Mouse (Mus musculus) hindbrain, embryonic 16.5 days (tissue): ENCODE results near the gene Cpt1b. TPM values are rescaled to one million over a fixed set of nuclear protein-coding genes. Genes with fewer than 3 reads are reported as not detected.

Experiments used
- ATAC-seq: fragments of 200-750 bp; cut with Nextera tagmentation; 2 replicates; pipeline ENCODE4 v1.8.0; 2017; ENCODE audit warnings: moderate TSS enrichment, moderate library complexity
- H3K27ac ChIP-seq: fragments of 300-500 bp; sonication (generic); 2 replicates; pipeline ENCODE4 v1.5.1; 2014; ENCODE audit warnings: low read depth, mild to moderate bottlenecking, control low read depth, low read length, moderate library complexity
- H3K27me3 ChIP-seq: fragments of 300-500 bp; sonication (generic); replicated peaks from 2 replicates; pipeline ENCODE4 v1.6.1; 2014; ENCODE audit warnings: low read length; ENCODE audit not compliant: control insufficient read depth, insufficient read depth
- H3K36me3 ChIP-seq: fragments of 300-500 bp; sonication (generic); 2 replicates; pipeline ENCODE4 v1.6.1; 2014; ENCODE audit warnings: mild to moderate bottlenecking, low read length, moderate library complexity, mixed read lengths; ENCODE audit not compliant: control insufficient read depth, insufficient read depth
- H3K4me1 ChIP-seq: fragments of 300-500 bp; sonication (generic); 2 replicates; pipeline ENCODE4 v1.6.1; 2014; ENCODE audit warnings: low read depth, low read length; ENCODE audit not compliant: control insufficient read depth, insufficient read depth
- H3K4me2 ChIP-seq: fragments of 300-500 bp; sonication (generic); 2 replicates; pipeline ENCODE4 v1.6.1; 2014; ENCODE audit warnings: mild to moderate bottlenecking, low read length, control low read depth, moderate library complexity
- H3K4me3 ChIP-seq: fragments of 300-500 bp; sonication (generic); 2 replicates; pipeline ENCODE4 v1.5.1; 2014; ENCODE audit warnings: mild to moderate bottlenecking, low read length, control low read depth, moderate library complexity
- H3K9ac ChIP-seq: fragments of 300-500 bp; sonication (generic); 2 replicates; pipeline ENCODE4 v1.6.1; 2014; ENCODE audit warnings: low read depth, mild to moderate bottlenecking, control low read depth, low read length, moderate library complexity
- H3K9me3 ChIP-seq: fragments of 300-500 bp; sonication (generic); 2 replicates; pipeline ENCODE4 v1.6.1; 2014; ENCODE audit warnings: mild to moderate bottlenecking, low read length, moderate library complexity; ENCODE audit not compliant: control insufficient read depth
- WGBS: fragments of 180-500 bp; shearing (Covaris S2); extraction: QIAGEN DNeasy Blood & Tissue Kit; methylation state at CpG from one replicate; pipeline ENCODE4 v1.1.7; 2014; 5-methylcytosine and 5-hydroxymethylcytosine counted together
- polyA plus RNA-seq: library from polyadenylated mRNA; unstranded; fragments of >200 nt; fragmentation: Nextera tagmentation; extraction: Ambion mirVana; gene quantifications from 2 replicates; pipeline ENCODE4 v1.2.1, GENCODE M21; 2015

Gene Cpt1b
- polyA plus RNA-seq, 1 experiment from 2014 or later, result 0.60 TPM

DNA sequence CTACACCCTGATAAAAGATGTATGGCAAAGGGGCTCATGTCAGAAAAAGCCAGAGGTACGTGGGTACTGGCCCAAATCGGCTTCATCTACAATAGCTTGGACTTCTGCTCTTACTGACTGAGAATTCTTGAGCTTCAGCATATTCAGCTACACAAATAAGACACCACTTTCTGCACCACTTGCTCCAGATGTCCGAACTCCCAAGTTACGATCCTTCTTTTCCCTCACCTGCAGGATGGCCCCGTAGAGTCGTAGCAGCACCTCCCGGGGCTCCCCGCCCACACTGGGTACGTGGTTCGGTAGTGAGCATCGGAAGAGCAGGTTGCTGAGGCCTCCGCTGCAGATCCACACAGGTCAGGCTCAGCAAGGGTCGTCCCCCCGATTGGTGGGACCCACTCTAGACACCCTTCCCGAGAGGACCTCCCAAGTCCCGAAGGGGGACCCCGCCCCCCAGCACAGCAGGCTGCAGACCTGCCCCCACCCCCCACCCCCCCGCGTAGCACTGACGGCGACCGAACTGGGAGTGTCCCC lies 3.2 kb upstream of the Cpt1b start:
- Histone ChIP-seq H3K9ac (peak overlapping the region; percentile 88), H3K36me3 (peaks cover 14% of the 10 kb centered on the region), H3K9me3 (no peaks in the 10 kb centered on the region), H3K27ac (peak overlapping the region; percentile 92), H3K4me1 (peaks cover 11% of the 10 kb centered on the region), H3K4me2 (peak overlapping the region; percentile 95), H3K4me3 (peak overlapping the region; percentile 68), H3K27me3 (no peaks in the 10 kb centered on the region)
- ATAC-seq, result peak; percentile 51
- 5% methylated on average over 22 of the region's 22 CpGs for WGBS

DNA sequence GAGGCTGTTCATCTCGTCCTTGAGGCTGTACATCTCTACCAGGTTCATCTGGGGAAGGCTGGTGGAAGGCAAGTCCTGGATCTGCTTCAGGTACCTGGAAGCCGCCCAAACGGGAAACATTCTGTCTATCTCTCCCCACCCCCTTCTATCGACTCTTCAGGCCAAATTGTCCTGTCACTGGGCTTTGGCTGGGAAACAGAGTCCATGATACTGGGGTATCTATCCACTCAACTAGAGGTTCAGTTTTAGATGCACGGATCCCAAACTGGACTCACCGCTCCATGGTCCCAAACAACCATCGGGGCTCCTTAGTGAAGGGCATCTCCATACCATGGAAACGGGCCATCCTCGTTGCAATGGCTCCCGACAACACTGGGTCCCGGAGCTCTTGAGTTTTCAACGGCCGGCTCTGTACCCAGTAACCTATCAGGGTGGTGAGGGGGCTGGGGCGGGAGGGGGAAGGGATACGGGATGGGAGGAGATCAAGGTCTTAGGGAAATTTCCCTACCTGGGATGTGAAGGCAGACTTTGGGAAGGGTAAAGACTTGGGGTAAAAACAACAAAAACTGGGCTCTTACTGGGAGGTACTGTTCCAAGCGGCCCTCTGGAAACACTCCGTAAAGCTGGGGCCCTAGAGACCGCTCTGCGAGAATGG lies 2.6 kb upstream of the Cpt1b start:
- no peak for ATAC-seq
- Histone ChIP-seq H3K36me3 (peaks cover 14% of the 10 kb centered on the region), H3K4me3 (peak overlapping the region; percentile 68), H3K27ac (no peak overlapping the region; the same call in 1 of the 2 replicates), H3K4me2 (peak overlapping the region; percentile 95), H3K27me3 (no peaks in the 10 kb centered on the region), H3K9me3 (no peaks in the 10 kb centered on the region), H3K4me1 (peaks cover 11% of the 10 kb centered on the region), H3K9ac (peak overlapping the region; percentile 88)
- 84% methylated on average over 19 of the region's 19 CpGs for WGBS

- H3K4me3 ChIP-seq, result no peak overlapping the region
- H3K9me3 ChIP-seq, result no peaks in the 10 kb centered on the region
- no peak overlapping the region for H3K27ac ChIP-seq
- no peak for ATAC-seq
- no peak overlapping the region for H3K9ac ChIP-seq
- H3K4me1 ChIP-seq, result peaks cover 11% of the 10 kb centered on the region
- no peaks in the 10 kb centered on the region for H3K27me3 ChIP-seq
- H3K36me3 ChIP-seq, result peaks cover 14% of the 10 kb centered on the region
- no peak overlapping the region for H3K4me2 ChIP-seq
- WGBS, result 93% methylated on average over 10 of the region's 10 CpGs
Observed at GRCm38 (mm10) chr15:89426716-89427115, 1.1 kb upstream of the Cpt1b start.

- peaks cover 18% of the 10 kb centered on the region for H3K36me3 ChIP-seq
- no peaks in the 10 kb centered on the region for H3K9me3 ChIP-seq
- H3K4me1 ChIP-seq, result peaks cover 8% of the 10 kb centered on the region
- WGBS, result 83% methylated on average over 8 of the region's 8 CpGs
- no peak overlapping the region for H3K4me3 ChIP-seq
- H3K27me3 ChIP-seq, result no peaks in the 10 kb centered on the region
- no peak overlapping the region for H3K9ac ChIP-seq
- no peak overlapping the region for H3K27ac ChIP-seq
- no peak for ATAC-seq
- H3K4me2 ChIP-seq, result no peak overlapping the region
Observed at GRCm38 (mm10) chr15:89424621-89425020, 1.0 kb downstream of the Cpt1b start.

GRCm38 (mm10) chr15:89421938-89422337 lies 3.7 kb downstream of the Cpt1b start:
- Histone ChIP-seq H3K4me2 (no peak overlapping the region), H3K4me1 (no peaks in the 10 kb centered on the region), H3K9me3 (no peaks in the 10 kb centered on the region), H3K9ac (no peak overlapping the region), H3K36me3 (peaks cover 15% of the 10 kb centered on the region; the same call in 1 of the 2 replicates), H3K27ac (no peak overlapping the region), H3K4me3 (no peak overlapping the region), H3K27me3 (no peaks in the 10 kb centered on the region)
- ATAC-seq, result no peak
- 94% methylated on average over 9 of the region's 9 CpGs for WGBS

GRCm38 (mm10) chr15:89415282-89415681 lies 10.4 kb downstream of the Cpt1b start:
- no peak for ATAC-seq
- Histone ChIP-seq H3K36me3 (peaks cover 6% of the 10 kb centered on the region; the same call in 1 of the 2 replicates), H3K27me3 (no peaks in the 10 kb centered on the region), H3K4me2 (no peak overlapping the region), H3K4me1 (no peaks in the 10 kb centered on the region), H3K4me3 (no peak overlapping the region), H3K9ac (no peak overlapping the region), H3K9me3 (no peaks in the 10 kb centered on the region), H3K27ac (no peak overlapping the region)
- WGBS, result 88% methylated on average over 8 of the region's 8 CpGs

- no peak within 1 kb of the TSS for H3K27ac ChIP-seq
- ATAC-seq, result no peak
- H3K36me3 ChIP-seq, result no peaks in the 10 kb centered on the region
- peaks cover 8% of the 10 kb centered on the region for H3K9me3 ChIP-seq
- no peak within 1 kb of the TSS for H3K9ac ChIP-seq
- no peak within 1 kb of the TSS for H3K4me2 ChIP-seq
- H3K4me1 ChIP-seq, result no peaks in the 10 kb centered on the region
- 85% methylated on average over 12 of the region's 24 CpGs for WGBS
- H3K27me3 ChIP-seq, result no peaks in the 10 kb centered on the region
- H3K4me3 ChIP-seq, result no peak within 1 kb of the TSS
Observed at GRCm38 (mm10) chr15:89410118-89410517, 15.5 kb downstream of the Cpt1b start, which contains the start of gene Syce3. Gene Syce3, minus strand, starts transcription at chr15:89410503.

GRCm38 (mm10) chr15:89406691-89407090 lies 19.0 kb downstream of the Cpt1b start:
- no peaks in the 10 kb centered on the region for H3K36me3 ChIP-seq
- no peak overlapping the region for H3K27ac ChIP-seq
- H3K4me1 ChIP-seq, result no peaks in the 10 kb centered on the region
- no peak for ATAC-seq
- H3K4me2 ChIP-seq, result no peak overlapping the region
- H3K27me3 ChIP-seq, result no peaks in the 10 kb centered on the region
- H3K4me3 ChIP-seq, result no peak overlapping the region
- H3K9ac ChIP-seq, result no peak overlapping the region
- H3K9me3 ChIP-seq, result peaks cover 8% of the 10 kb centered on the region

DNA sequence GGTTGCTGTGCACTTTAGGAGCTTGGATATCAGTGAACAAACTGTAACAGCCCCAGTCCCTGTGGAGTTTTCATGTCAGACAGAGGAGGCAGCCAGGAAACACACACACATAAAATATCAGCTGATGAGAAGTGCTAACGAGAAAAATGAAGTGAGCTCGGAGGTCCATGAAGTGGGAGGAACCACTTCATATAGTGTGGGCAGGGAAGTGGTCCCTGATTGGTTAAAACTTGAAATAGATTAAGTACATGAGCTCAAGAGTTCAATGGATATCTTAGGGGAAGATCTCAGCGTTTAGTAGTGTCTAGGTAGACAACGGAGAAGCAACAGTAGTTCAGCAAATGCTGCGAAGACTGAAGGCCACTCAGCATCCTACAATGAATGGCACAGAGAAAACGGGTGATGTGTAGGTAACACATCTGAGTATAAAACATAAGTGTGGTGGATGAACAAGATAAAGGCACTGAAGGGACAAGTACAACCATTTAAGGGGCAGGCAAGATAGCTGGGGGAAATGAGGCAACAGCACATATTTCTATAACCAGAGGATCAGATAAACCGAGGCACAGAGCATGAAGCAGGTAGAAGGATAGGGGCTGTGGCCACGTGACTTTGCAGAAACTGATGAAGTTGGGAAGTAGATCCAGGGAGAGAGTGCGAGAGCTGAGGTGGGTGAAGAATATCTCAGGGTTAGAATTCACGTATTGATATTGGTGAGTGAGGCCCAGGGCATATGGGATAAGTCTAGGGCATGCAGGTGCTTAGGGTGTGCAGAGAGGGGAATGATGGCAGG lies 20.6 kb downstream of the Cpt1b start:
- H3K27me3 ChIP-seq, result no peaks in the 10 kb centered on the region
- peaks cover 8% of the 10 kb centered on the region for H3K9me3 ChIP-seq
- H3K9ac ChIP-seq, result no peak overlapping the region
- 84% methylated on average over 10 of the region's 10 CpGs for WGBS
- H3K36me3 ChIP-seq, result no peaks in the 10 kb centered on the region
- no peaks in the 10 kb centered on the region for H3K4me1 ChIP-seq
- H3K27ac ChIP-seq, result no peak overlapping the region
- no peak overlapping the region for H3K4me3 ChIP-seq
- H3K4me2 ChIP-seq, result no peak overlapping the region
- ATAC-seq, result no peak
